Mouse (Mus musculus): Measurements from ENCODE around the gene Hoxb2. TPM values are rescaled to one million over a fixed set of nuclear protein-coding genes. Genes with fewer than 3 reads are reported as not detected.

Gene Hoxb2
- polyA plus RNA-seq, 1 experiment from 2014 or later = not detected

GRCm38 (mm10) chr11:96340698-96341365 is 9.5 kb upstream of the Hoxb2 start:
- Histone ChIP-seq H3K9me3 (replicated peaks; ENCODE audit: control insufficient read depth, low read length) (no peaks in the 10 kb centered on the region), H3K4me3 (ENCODE audit: low read depth, low read length) (no peak overlapping the region), H3K9ac (ENCODE audit: low read length) (no peak overlapping the region), H3K27ac (ENCODE audit: low read depth, low read length) (no peak overlapping the region), H3K4me2 (ENCODE audit: low read length) (no peak overlapping the region), H3K4me1 (ENCODE audit: control insufficient read depth, insufficient read depth, low read length) (no peaks in the 10 kb centered on the region), H3K27me3 (replicated peaks; ENCODE audit: control insufficient read depth, insufficient read depth, low read length) (peaks cover 98% of the 10 kb centered on the region), H3K36me3 (ENCODE audit: control insufficient read depth, insufficient read depth, low read length) (no peaks in the 10 kb centered on the region)
- 2% methylated on average over 23 of the region's 36 CpGs for WGBS
- DNase-seq (ENCODE audit: low spot score) (no peak), ATAC-seq (no peak)

GRCm38 (mm10) chr11:96341701-96342575 is 8.4 kb upstream of the Hoxb2 start:
- Histone ChIP-seq H3K9ac (ENCODE audit: low read length) (no peak overlapping the region), H3K27me3 (replicated peaks; ENCODE audit: control insufficient read depth, insufficient read depth, low read length) (peaks cover 98% of the 10 kb centered on the region), H3K4me2 (ENCODE audit: low read length) (no peak overlapping the region), H3K4me1 (ENCODE audit: control insufficient read depth, insufficient read depth, low read length) (no peaks in the 10 kb centered on the region), H3K4me3 (ENCODE audit: low read depth, low read length) (no peak overlapping the region), H3K27ac (ENCODE audit: low read depth, low read length) (no peak overlapping the region), H3K9me3 (replicated peaks; ENCODE audit: control insufficient read depth, low read length) (no peaks in the 10 kb centered on the region), H3K36me3 (ENCODE audit: control insufficient read depth, insufficient read depth, low read length) (no peaks in the 10 kb centered on the region)
- 1% methylated on average over 40 of the region's 40 CpGs for WGBS
- ATAC-seq (no peak), DNase-seq (ENCODE audit: low spot score) (no peak)

- H3K9me3 ChIP-seq (replicated peaks; ENCODE audit: control insufficient read depth, low read length) = no peaks in the 10 kb centered on the region
- peaks cover 96% of the 10 kb centered on the region for H3K27me3 ChIP-seq (replicated peaks; ENCODE audit: control insufficient read depth, insufficient read depth, low read length)
- 1% methylated on average over 4 of the region's 4 CpGs for WGBS
- no peak overlapping the region for H3K9ac ChIP-seq (ENCODE audit: low read length)
- H3K27ac ChIP-seq (ENCODE audit: low read depth, low read length) = no peak overlapping the region
- ATAC-seq = no peak
- no peak overlapping the region for H3K4me2 ChIP-seq (ENCODE audit: low read length)
- no peak overlapping the region for H3K4me3 ChIP-seq (ENCODE audit: low read depth, low read length)
- no peaks in the 10 kb centered on the region for H3K4me1 ChIP-seq (ENCODE audit: control insufficient read depth, insufficient read depth, low read length)
- H3K36me3 ChIP-seq (ENCODE audit: control insufficient read depth, insufficient read depth, low read length) = no peaks in the 10 kb centered on the region
- no peak for DNase-seq (ENCODE audit: low spot score)
Measured at GRCm38 (mm10) chr11:96342576-96342930, 7.8 kb upstream of the Hoxb2 start.

GRCm38 (mm10) chr11:96343206-96343745 is 7.0 kb upstream of the Hoxb2 start:
- H3K9me3 ChIP-seq (replicated peaks; ENCODE audit: control insufficient read depth, low read length) = no peaks in the 10 kb centered on the region
- no peaks in the 10 kb centered on the region for H3K4me1 ChIP-seq (ENCODE audit: control insufficient read depth, insufficient read depth, low read length)
- DNase-seq (ENCODE audit: low spot score) (no peak), ATAC-seq (no peak)
- no peaks in the 10 kb centered on the region for H3K36me3 ChIP-seq (ENCODE audit: control insufficient read depth, insufficient read depth, low read length)
- no peak overlapping the region for H3K9ac ChIP-seq (ENCODE audit: low read length)
- 0% methylated on average over 2 of the region's 2 CpGs for WGBS
- H3K27me3 ChIP-seq (replicated peaks; ENCODE audit: control insufficient read depth, insufficient read depth, low read length) = peaks cover 95% of the 10 kb centered on the region
- H3K4me3 ChIP-seq (ENCODE audit: low read depth, low read length) = no peak overlapping the region
- H3K4me2 ChIP-seq (ENCODE audit: low read length) = no peak overlapping the region
- H3K27ac ChIP-seq (ENCODE audit: low read depth, low read length) = no peak overlapping the region

- no peak overlapping the region for H3K4me3 ChIP-seq (ENCODE audit: low read depth, low read length)
- no peaks in the 10 kb centered on the region for H3K36me3 ChIP-seq (ENCODE audit: control insufficient read depth, insufficient read depth, low read length)
- WGBS = 1% methylated on average over 39 of the region's 40 CpGs
- no peaks in the 10 kb centered on the region for H3K9me3 ChIP-seq (replicated peaks; ENCODE audit: control insufficient read depth, low read length)
- H3K4me1 ChIP-seq (ENCODE audit: control insufficient read depth, insufficient read depth, low read length) = no peaks in the 10 kb centered on the region
- no peak overlapping the region for H3K4me2 ChIP-seq (ENCODE audit: low read length)
- no peak overlapping the region for H3K9ac ChIP-seq (ENCODE audit: low read length)
- peaks cover 95% of the 10 kb centered on the region for H3K27me3 ChIP-seq (replicated peaks; ENCODE audit: control insufficient read depth, insufficient read depth, low read length)
- no peak for ATAC-seq
- DNase-seq (ENCODE audit: low spot score) = no peak
- no peak overlapping the region for H3K27ac ChIP-seq (ENCODE audit: low read depth, low read length)
Measured at GRCm38 (mm10) chr11:96344061-96344877, 6.1 kb upstream of the Hoxb2 start.

- Histone ChIP-seq H3K36me3 (ENCODE audit: control insufficient read depth, insufficient read depth, low read length) (no peaks in the 10 kb centered on the region), H3K9ac (ENCODE audit: low read length) (no peak overlapping the region), H3K27me3 (replicated peaks; ENCODE audit: control insufficient read depth, insufficient read depth, low read length) (peaks cover 95% of the 10 kb centered on the region), H3K4me2 (ENCODE audit: low read length) (no peak overlapping the region), H3K27ac (ENCODE audit: low read depth, low read length) (no peak overlapping the region), H3K4me3 (ENCODE audit: low read depth, low read length) (no peak overlapping the region), H3K4me1 (ENCODE audit: control insufficient read depth, insufficient read depth, low read length) (no peaks in the 10 kb centered on the region), H3K9me3 (replicated peaks; ENCODE audit: control insufficient read depth, low read length) (no peaks in the 10 kb centered on the region)
- 1% methylated on average over 6 of the region's 6 CpGs for WGBS
- ATAC-seq (no peak), DNase-seq (ENCODE audit: low spot score) (no peak)
Measured at GRCm38 (mm10) chr11:96344878-96345159, 5.5 kb upstream of the Hoxb2 start.

GRCm38 (mm10) chr11:96345220-96345892 is 5.0 kb upstream of the Hoxb2 start:
- H3K4me1 ChIP-seq (ENCODE audit: control insufficient read depth, insufficient read depth, low read length) = no peaks in the 10 kb centered on the region
- no peak overlapping the region for H3K27ac ChIP-seq (ENCODE audit: low read depth, low read length)
- H3K9ac ChIP-seq (ENCODE audit: low read length) = no peak overlapping the region
- H3K36me3 ChIP-seq (ENCODE audit: control insufficient read depth, insufficient read depth, low read length) = no peaks in the 10 kb centered on the region
- WGBS = under 1% methylated on average over 47 of the region's 56 CpGs
- ATAC-seq (no peak), DNase-seq (ENCODE audit: low spot score) (no peak)
- H3K27me3 ChIP-seq (replicated peaks; ENCODE audit: control insufficient read depth, insufficient read depth, low read length) = peaks cover 95% of the 10 kb centered on the region
- H3K9me3 ChIP-seq (replicated peaks; ENCODE audit: control insufficient read depth, low read length) = no peaks in the 10 kb centered on the region
- no peak overlapping the region for H3K4me3 ChIP-seq (ENCODE audit: low read depth, low read length)
- no peak overlapping the region for H3K4me2 ChIP-seq (ENCODE audit: low read length)

GRCm38 (mm10) chr11:96345893-96346806 is 4.2 kb upstream of the Hoxb2 start:
- no peaks in the 10 kb centered on the region for H3K9me3 ChIP-seq (replicated peaks; ENCODE audit: control insufficient read depth, low read length)
- H3K27me3 ChIP-seq (replicated peaks; ENCODE audit: control insufficient read depth, insufficient read depth, low read length) = peaks cover 96% of the 10 kb centered on the region
- no peak for ATAC-seq
- H3K27ac ChIP-seq (ENCODE audit: low read depth, low read length) = no peak overlapping the region
- no peaks in the 10 kb centered on the region for H3K4me1 ChIP-seq (ENCODE audit: control insufficient read depth, insufficient read depth, low read length)
- H3K4me2 ChIP-seq (ENCODE audit: low read length) = no peak overlapping the region
- WGBS = under 1% methylated on average over 44 of the region's 45 CpGs
- no peaks in the 10 kb centered on the region for H3K36me3 ChIP-seq (ENCODE audit: control insufficient read depth, insufficient read depth, low read length)
- H3K4me3 ChIP-seq (ENCODE audit: low read depth, low read length) = no peak overlapping the region
- H3K9ac ChIP-seq (ENCODE audit: low read length) = no peak overlapping the region
- DNase-seq (ENCODE audit: low spot score) = no peak

Data from forebrain, embryonic 14.5 days (tissue).